Mouse (Mus musculus) myocyte (in vitro differentiated cells): ENCODE data around the gene Filip1.

ENCODE experiments used
- CEBPB ChIP-seq: IDR thresholded peaks from 2 replicates; pipeline ENCODE4 v1.6.1; 2011; ENCODE audit warnings: mild to moderate bottlenecking, moderate library complexity; ENCODE audit not compliant: poor library complexity, insufficient read depth, severe bottlenecking
- MAX ChIP-seq: IDR thresholded peaks from one replicate; pipeline ENCODE4 v1.6.1; 2011; ENCODE audit warnings: low read depth, mild to moderate bottlenecking, control low read depth
- MYOD1 ChIP-seq, 3 experiments: IDR thresholded peaks; one replicate each; pipeline ENCODE4 v1.6.1; 2011; ENCODE audit warnings: control low read depth in 2 of 3, low read depth in 2 of 3, mild to moderate bottlenecking in 2 of 3, moderate library complexity in 1 of 3; ENCODE audit not compliant: insufficient read length in 2 of 3, control insufficient read depth in 1 of 3
- MYOG ChIP-seq, 3 experiments: IDR thresholded peaks; one replicate each; pipeline ENCODE4 v1.6.1; 2011; ENCODE audit warnings: control low read depth in 2 of 3, low read depth in 2 of 3, mild to moderate bottlenecking in 2 of 3; ENCODE audit not compliant: insufficient read length in 2 of 3, control insufficient read depth in 1 of 3, insufficient read depth in 1 of 3
- POLR2A ChIP-seq: IDR thresholded peaks from one replicate; pipeline ENCODE4 v1.6.1; 2011; ENCODE audit warnings: low read depth, mild to moderate bottlenecking, control low read depth, moderate library complexity; ENCODE audit not compliant: insufficient read length
- REST ChIP-seq: IDR thresholded peaks from one replicate; pipeline ENCODE4 v1.6.1; 2011; ENCODE audit warnings: mild to moderate bottlenecking, control low read depth, moderate library complexity; ENCODE audit not compliant: insufficient read depth, insufficient read length
- SRF ChIP-seq: IDR thresholded peaks from one replicate; pipeline ENCODE4 v1.6.1; 2011; ENCODE audit warnings: low read depth; ENCODE audit not compliant: control insufficient read depth, insufficient read length
- TCF12 ChIP-seq: IDR thresholded peaks from one replicate; pipeline ENCODE4 v1.6.1; 2011; ENCODE audit warnings: mild to moderate bottlenecking, control low read depth; ENCODE audit not compliant: poor library complexity, insufficient read depth, severe bottlenecking
- USF1 ChIP-seq: IDR thresholded peaks from one replicate; pipeline ENCODE4 v1.6.1; 2011; ENCODE audit warnings: low read depth, mild to moderate bottlenecking, control low read depth, moderate library complexity

GRCm38 (mm10) chr9:79970659-79971118 is 42.0 kb downstream of the Filip1 start:
- no peak for TF ChIP-seq MYOD1 (IDR thresholded peaks at IDR 0.05; ENCODE audit: control insufficient read depth in 1 of 3, insufficient read length in 2 of 3, low read depth in 2 of 3)
- no peak for TF ChIP-seq POLR2A
- no peak for TF ChIP-seq REST
- no peak for TF ChIP-seq MYOG (IDR thresholded peaks at IDR 0.05; ENCODE audit: control insufficient read depth in 1 of 3, insufficient read depth in 1 of 3, insufficient read length in 2 of 3, low read depth in 2 of 3)
- TF ChIP-seq SRF = no peak
- TF ChIP-seq USF1 = no peak
- TF ChIP-seq MAX = no peak
- no peak for TF ChIP-seq TCF12
- no peak for TF ChIP-seq CEBPB
